Mouse (Mus musculus) kidney, postnatal 0 days (tissue): ENCODE measurements around the gene Des. TPM values are rescaled to one million over a fixed set of nuclear protein-coding genes. Genes with fewer than 3 reads are reported as not detected.

ENCODE experiments used
- ATAC-seq: fragments of 200-750 bp; cut with Nextera tagmentation; replicated peaks from 2 replicates; pipeline ENCODE4 v1.8.0; 2017; ENCODE audit warnings: low read depth, moderate number of reproducible peaks, moderate TSS enrichment, moderate library complexity; ENCODE audit not compliant: low FRiP score
- DNase-seq: peaks from one replicate; pipeline ENCODE4 v3.0.0-alpha.2; 2016; ENCODE audit warnings: low spot score
- H3K27ac ChIP-seq: fragments of 300-500 bp; sonication (generic); 2 replicates; pipeline ENCODE4 v1.5.1; 2014; ENCODE audit warnings: mild to moderate bottlenecking
- H3K27me3 ChIP-seq: fragments of 300-500 bp; sonication (generic); 2 replicates; pipeline ENCODE4 v1.6.1; 2014; ENCODE audit warnings: low read length, mixed read lengths; ENCODE audit not compliant: insufficient read depth
- H3K36me3 ChIP-seq: fragments of 300-500 bp; sonication (generic); 2 replicates; pipeline ENCODE4 v1.6.1; 2014; ENCODE audit warnings: low read length, mixed read lengths; ENCODE audit not compliant: insufficient read depth
- H3K4me1 ChIP-seq: fragments of 300-500 bp; sonication (generic); replicated peaks from 2 replicates; pipeline ENCODE4 v1.6.1; 2014; ENCODE audit warnings: antibody characterized with exemption, low read length, mixed read lengths; ENCODE audit not compliant: insufficient read depth
- H3K4me2 ChIP-seq: fragments of 300-500 bp; sonication (generic); 2 replicates; pipeline ENCODE4 v1.6.1; 2014; ENCODE audit warnings: mild to moderate bottlenecking, low read length, moderate library complexity, mixed read lengths
- H3K4me3 ChIP-seq: fragments of 300-500 bp; sonication (generic); replicated peaks from 2 replicates; pipeline ENCODE4 v1.5.1; 2014; ENCODE audit warnings: low read depth, low read length
- H3K9ac ChIP-seq: fragments of 300-500 bp; sonication (generic); 2 replicates; pipeline ENCODE4 v1.6.1; 2014; ENCODE audit warnings: low read depth, low read length
- H3K9me3 ChIP-seq: fragments of 300-500 bp; sonication (generic); replicated peaks from 2 replicates; pipeline ENCODE4 v1.6.1; 2016; ENCODE audit warnings: low read length, inconsistent platforms, mixed read lengths
- CTCF ChIP-seq: IDR thresholded peaks from 2 replicates; pipeline ENCODE4 v1.5.1; 2016; ENCODE audit warnings: antibody characterized with exemption, low read depth, mild to moderate bottlenecking, moderate library complexity
- WGBS: fragments of 180-500 bp; shearing (Covaris S2); extraction: QIAGEN DNeasy Blood & Tissue Kit; methylation state at CpG from one replicate; pipeline ENCODE4 v1.1.7; 2014; 5-methylcytosine and 5-hydroxymethylcytosine counted together
- polyA plus RNA-seq: library from polyadenylated mRNA; unstranded; fragments of >200 nt; fragmentation: Nextera tagmentation; extraction: Ambion mirVana; gene quantifications from 2 replicates; pipeline ENCODE4 v1.2.1, GENCODE M21; 2015

The Des gene
- polyA plus RNA-seq, 1 experiment from 2014 or later, result 18.6 TPM

- 38% methylated on average over 3 of the region's 3 CpGs for WGBS
- Histone ChIP-seq H3K9ac (no peak overlapping the region), H3K4me1 (peaks cover 9% of the 10 kb centered on the region; the same call in 1 of the 2 replicates), H3K4me3 (no peak overlapping the region), H3K27me3 (no peaks in the 10 kb centered on the region), H3K36me3 (no peaks in the 10 kb centered on the region), H3K9me3 (no peaks in the 10 kb centered on the region), H3K4me2 (no peak overlapping the region), H3K27ac (no peak overlapping the region)
- ATAC-seq, result no peak
- no peak for TF ChIP-seq CTCF
- DNase-seq, result peak; percentile 42
Measured at GRCm38 (mm10) chr1:75336461-75336860, 23.7 kb upstream of the Des start.

GRCm38 (mm10) chr1:75337097-75337496 is 23.0 kb upstream of the Des start:
- no peak overlapping the region for H3K27ac ChIP-seq
- H3K4me2 ChIP-seq, result no peak overlapping the region
- H3K36me3 ChIP-seq, result no peaks in the 10 kb centered on the region
- ATAC-seq, result no peak
- no peak overlapping the region for H3K9ac ChIP-seq
- WGBS, result 54% methylated on average over 9 of the region's 9 CpGs
- no peak for TF ChIP-seq CTCF
- no peaks in the 10 kb centered on the region for H3K9me3 ChIP-seq
- no peak for DNase-seq
- H3K4me3 ChIP-seq, result no peak overlapping the region
- H3K27me3 ChIP-seq, result no peaks in the 10 kb centered on the region
- peaks cover 9% of the 10 kb centered on the region; the same call in 1 of the 2 replicates for H3K4me1 ChIP-seq

GRCm38 (mm10) chr1:75338091-75338694 is 21.9 kb upstream of the Des start:
- TF ChIP-seq CTCF, result no peak

GRCm38 (mm10) chr1:75339337-75339736 is 20.8 kb upstream of the Des start:
- H3K9me3 ChIP-seq, result no peaks in the 10 kb centered on the region
- no peaks in the 10 kb centered on the region for H3K36me3 ChIP-seq
- H3K4me1 ChIP-seq, result peaks cover 18% of the 10 kb centered on the region
- H3K4me2 ChIP-seq, result no peak overlapping the region
- no peak for TF ChIP-seq CTCF
- no peak overlapping the region for H3K27ac ChIP-seq
- ATAC-seq (no peak), DNase-seq (peak; percentile 51)
- 16% methylated on average over 9 of the region's 9 CpGs for WGBS
- no peak overlapping the region for H3K4me3 ChIP-seq
- no peaks in the 10 kb centered on the region for H3K27me3 ChIP-seq
- H3K9ac ChIP-seq, result no peak overlapping the region

More at GRCm38 (mm10) chr1:75338091-75338694, 21.9 kb upstream of the Des start:
- Histone ChIP-seq H3K27ac (peak overlapping the region; percentile 60; the same call in 1 of the 2 replicates), H3K36me3 (no peaks in the 10 kb centered on the region), H3K9ac (no peak overlapping the region), H3K9me3 (no peaks in the 10 kb centered on the region), H3K4me3 (no peak overlapping the region), H3K27me3 (no peaks in the 10 kb centered on the region), H3K4me2 (no peak overlapping the region), H3K4me1 (peaks cover 9% of the 10 kb centered on the region; the same call in 1 of the 2 replicates)
- 3% methylated on average over 11 of the region's 11 CpGs for WGBS
- peak; percentile 65 for DNase-seq
- peak; percentile 45; the same call in 1 of the 2 replicates for ATAC-seq

- Histone ChIP-seq H3K4me1 (peaks cover 30% of the 10 kb centered on the region), H3K4me2 (no peak overlapping the region)
- WGBS, result 81% methylated on average over 2 of the region's 2 CpGs
Measured at GRCm38 (mm10) chr1:75340519-75340918, 19.6 kb upstream of the Des start.

GRCm38 (mm10) chr1:75342874-75343416 is 17.2 kb upstream of the Des start:
- no peaks in the 10 kb centered on the region for H3K36me3 ChIP-seq
- H3K9ac ChIP-seq, result no peak overlapping the region
- H3K27ac ChIP-seq, result 0 out of 2 replicates have a peak overlapping the region, but pooled peaks have one; percentile 82
- peaks cover 28% of the 10 kb centered on the region for H3K4me1 ChIP-seq
- peak; percentile 97 for TF ChIP-seq CTCF
- WGBS, result 1% methylated on average over 8 of the region's 8 CpGs
- H3K9me3 ChIP-seq, result no peaks in the 10 kb centered on the region
- H3K4me2 ChIP-seq, result no peak overlapping the region
- no peaks in the 10 kb centered on the region for H3K27me3 ChIP-seq
- H3K4me3 ChIP-seq, result no peak overlapping the region
- ATAC-seq, result no peak
- peak; percentile 92 for DNase-seq

More at GRCm38 (mm10) chr1:75340519-75340918, 19.6 kb upstream of the Des start:
- Histone ChIP-seq H3K27me3 (no peaks in the 10 kb centered on the region), H3K36me3 (no peaks in the 10 kb centered on the region), H3K4me3 (no peak overlapping the region), H3K9ac (no peak overlapping the region), H3K9me3 (no peaks in the 10 kb centered on the region), H3K27ac (no peak overlapping the region)
- ATAC-seq (no peak), DNase-seq (no peak)
- no peak for TF ChIP-seq CTCF
